Mouse (Mus musculus) forebrain, embryonic 11.5 days (tissue): ENCODE measurements around the gene Syngr1. TPM values are rescaled to one million over a fixed set of nuclear protein-coding genes. Genes with fewer than 3 reads are reported as not detected.

ENCODE experiments used
- ATAC-seq: fragments of 200-750 bp; cut with Nextera tagmentation; replicated peaks from 2 replicates; pipeline ENCODE4 v1.8.0; 2017; ENCODE audit warnings: moderate TSS enrichment; ENCODE audit not compliant: low FRiP score
- DNase-seq: peaks from one replicate; pipeline ENCODE4 v3.0.0-alpha.2; 2017; ENCODE audit warnings: low spot score
- H3K27ac ChIP-seq: fragments of 300-500 bp; sonication (generic); 2 replicates; pipeline ENCODE4 v1.5.1; 2014; ENCODE audit warnings: low read depth, low read length
- H3K27me3 ChIP-seq: fragments of 300-500 bp; sonication (generic); 2 replicates; pipeline ENCODE4 v1.6.1; 2014; ENCODE audit warnings: mild to moderate bottlenecking, low read length, mixed read lengths; ENCODE audit not compliant: control insufficient read depth, insufficient read depth
- H3K36me3 ChIP-seq: fragments of 300-500 bp; sonication (generic); 2 replicates; pipeline ENCODE4 v1.6.1; 2014; ENCODE audit warnings: mild to moderate bottlenecking, low read length, moderate library complexity, mixed read lengths; ENCODE audit not compliant: control insufficient read depth, insufficient read depth
- H3K4me1 ChIP-seq: fragments of 300-500 bp; sonication (generic); replicated peaks from 2 replicates; pipeline ENCODE4 v1.6.1; 2014; ENCODE audit warnings: low read length, mixed read lengths; ENCODE audit not compliant: control insufficient read depth, insufficient read depth
- H3K4me2 ChIP-seq: fragments of 300-500 bp; sonication (generic); 2 replicates; pipeline ENCODE4 v1.6.1; 2014; ENCODE audit warnings: low read depth, mild to moderate bottlenecking, low read length, moderate library complexity, mixed read lengths; ENCODE audit not compliant: severe bottlenecking
- H3K4me3 ChIP-seq: fragments of 300-500 bp; sonication (generic); 2 replicates; pipeline ENCODE4 v1.5.1; 2014; ENCODE audit warnings: low read depth, low read length
- H3K9ac ChIP-seq: fragments of 300-500 bp; sonication (generic); 2 replicates; pipeline ENCODE4 v1.6.1; 2014; ENCODE audit warnings: low read length
- H3K9me3 ChIP-seq: fragments of 300-500 bp; sonication (generic); 2 replicates; pipeline ENCODE4 v1.6.1; 2016; ENCODE audit warnings: low read length, mixed read lengths; ENCODE audit not compliant: control insufficient read depth
- WGBS: fragments of 180-500 bp; shearing (Covaris S2); extraction: QIAGEN DNeasy Blood & Tissue Kit; methylation state at CpG from one replicate; pipeline ENCODE4 v1.1.7; 2014; 5-methylcytosine and 5-hydroxymethylcytosine counted together
- polyA plus RNA-seq: library from polyadenylated mRNA; unstranded; fragments of >200 nt; fragmentation: Nextera tagmentation; extraction: Ambion mirVana; gene quantifications from 2 replicates; pipeline ENCODE4 v1.2.1, GENCODE M21; 2014

Syngr1 gene
- polyA plus RNA-seq, 1 experiment from 2014 or later, result 11.3 TPM

DNA sequence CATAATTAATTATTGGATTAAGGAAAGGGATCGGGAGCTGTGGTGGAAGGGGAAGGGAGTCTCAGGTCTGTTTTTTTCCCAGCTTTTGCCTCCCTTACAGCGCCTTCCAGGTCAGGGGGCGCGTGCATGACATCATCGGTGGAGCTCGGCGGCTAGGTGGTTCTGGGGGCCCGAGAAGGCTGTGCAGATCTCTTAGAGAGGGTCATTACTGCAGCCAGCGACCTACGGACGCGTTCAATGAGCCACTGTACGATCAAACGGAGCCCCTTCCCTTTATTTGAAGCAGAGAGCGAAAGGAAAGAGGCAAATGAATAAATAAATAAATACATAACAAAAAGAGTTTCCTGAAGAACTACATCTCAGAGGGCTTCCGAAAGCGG is 403 bp upstream of the Syngr1 start:
- Histone ChIP-seq H3K9me3 (no peaks in the 10 kb centered on the region), H3K36me3 (no peaks in the 10 kb centered on the region), H3K27me3 (peaks cover 12% of the 10 kb centered on the region), H3K27ac (no peak overlapping the region), H3K9ac (peak overlapping the region; percentile 74), H3K4me1 (peaks cover 4% of the 10 kb centered on the region; the same call in 1 of the 2 replicates), H3K4me3 (peak overlapping the region; percentile 69), H3K4me2 (peak overlapping the region; percentile 82)
- peak; percentile 75 for DNase-seq
- 1% methylated on average over 17 of the region's 17 CpGs for WGBS
- 0 out of 2 replicates have a peak, but pooled peaks have one; percentile 31 for ATAC-seq

DNA sequence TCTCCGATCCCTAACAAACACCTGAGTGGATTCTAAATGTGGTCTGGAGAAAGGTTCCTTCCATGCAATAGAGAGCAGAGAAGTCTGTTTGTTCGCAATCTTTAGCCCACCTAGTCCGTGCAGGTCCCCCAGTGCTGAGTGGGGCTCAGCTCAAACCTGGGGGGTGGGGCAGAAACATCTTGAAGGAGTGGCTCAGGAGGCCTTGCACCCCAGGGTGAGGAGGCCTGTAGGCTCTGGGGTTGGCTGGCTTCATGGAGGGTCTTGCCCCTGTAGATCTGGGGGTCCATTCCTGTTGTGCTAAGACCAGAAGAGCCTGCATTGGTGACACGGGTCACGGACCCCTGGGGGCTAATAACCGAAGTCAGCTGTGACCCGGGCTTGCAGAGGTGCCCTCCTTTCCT is 907 bp downstream of the Syngr1 start:
- H3K9me3 ChIP-seq, result no peaks in the 10 kb centered on the region
- no peaks in the 10 kb centered on the region for H3K36me3 ChIP-seq
- H3K27me3 ChIP-seq, result peaks cover 12% of the 10 kb centered on the region
- no peak for ATAC-seq
- no peak overlapping the region; the same call in 1 of the 2 replicates for H3K9ac ChIP-seq
- DNase-seq, result no peak
- 20% methylated on average over 7 of the region's 7 CpGs for WGBS
- no peak overlapping the region for H3K27ac ChIP-seq
- peak overlapping the region; percentile 82 for H3K4me2 ChIP-seq
- peaks cover 5% of the 10 kb centered on the region for H3K4me1 ChIP-seq
- H3K4me3 ChIP-seq, result peak overlapping the region; percentile 69

DNA sequence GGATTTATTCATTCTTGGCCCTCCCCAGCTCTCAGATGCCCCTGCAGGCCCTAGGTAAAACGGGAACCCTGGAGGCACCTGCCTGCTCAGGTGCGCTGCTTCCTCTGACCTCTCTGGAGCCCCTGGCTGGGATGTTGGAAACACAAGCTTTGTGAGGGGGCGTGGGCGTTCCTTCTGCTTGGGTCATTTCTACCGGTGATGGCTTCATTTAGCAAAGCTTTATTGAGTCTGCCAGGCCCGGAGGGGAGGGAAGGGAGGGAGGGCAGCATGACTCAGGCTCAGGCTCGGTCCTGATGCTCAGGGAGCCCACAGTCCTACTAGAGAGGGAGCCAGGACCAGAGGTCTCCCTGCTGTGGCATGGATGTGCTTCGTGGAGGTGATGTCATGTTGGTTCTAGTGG is 1.5 kb downstream of the Syngr1 start:
- ATAC-seq (no peak), DNase-seq (no peak)
- Histone ChIP-seq H3K9me3 (no peaks in the 10 kb centered on the region), H3K4me3 (no peak overlapping the region), H3K27ac (no peak overlapping the region), H3K4me2 (no peak overlapping the region), H3K4me1 (peaks cover 10% of the 10 kb centered on the region), H3K9ac (no peak overlapping the region), H3K27me3 (peaks cover 12% of the 10 kb centered on the region), H3K36me3 (no peaks in the 10 kb centered on the region)
- WGBS, result 11% methylated on average over 8 of the region's 8 CpGs

DNA sequence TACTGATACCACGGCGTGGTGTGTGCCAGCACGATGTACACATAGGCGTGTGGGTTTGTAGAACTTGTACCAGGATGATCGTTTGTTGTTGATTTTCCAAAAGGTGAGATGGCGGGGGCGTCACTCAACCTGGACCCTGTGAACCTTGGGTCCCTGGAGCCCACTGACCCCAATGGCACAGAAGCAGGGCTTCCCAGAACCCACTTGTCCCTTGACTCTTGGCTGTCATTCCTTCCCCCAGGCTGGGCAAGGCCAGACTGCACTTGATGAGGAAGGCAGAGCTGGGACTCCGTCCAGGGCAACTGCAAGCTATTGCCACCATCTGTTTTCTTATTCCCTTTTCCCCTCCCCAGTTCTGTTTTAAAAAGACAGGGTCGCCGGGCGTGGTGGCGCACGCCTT is 3.1 kb downstream of the Syngr1 start:
- H3K27me3 ChIP-seq, result peaks cover 12% of the 10 kb centered on the region
- ATAC-seq (no peak), DNase-seq (no peak)
- H3K9ac ChIP-seq, result no peak overlapping the region
- H3K9me3 ChIP-seq, result no peaks in the 10 kb centered on the region
- H3K4me2 ChIP-seq, result no peak overlapping the region
- H3K27ac ChIP-seq, result no peak overlapping the region
- H3K36me3 ChIP-seq, result no peaks in the 10 kb centered on the region
- H3K4me3 ChIP-seq, result no peak overlapping the region
- WGBS, result 93% methylated on average over 13 of the region's 13 CpGs
- H3K4me1 ChIP-seq, result peaks cover 14% of the 10 kb centered on the region

DNA sequence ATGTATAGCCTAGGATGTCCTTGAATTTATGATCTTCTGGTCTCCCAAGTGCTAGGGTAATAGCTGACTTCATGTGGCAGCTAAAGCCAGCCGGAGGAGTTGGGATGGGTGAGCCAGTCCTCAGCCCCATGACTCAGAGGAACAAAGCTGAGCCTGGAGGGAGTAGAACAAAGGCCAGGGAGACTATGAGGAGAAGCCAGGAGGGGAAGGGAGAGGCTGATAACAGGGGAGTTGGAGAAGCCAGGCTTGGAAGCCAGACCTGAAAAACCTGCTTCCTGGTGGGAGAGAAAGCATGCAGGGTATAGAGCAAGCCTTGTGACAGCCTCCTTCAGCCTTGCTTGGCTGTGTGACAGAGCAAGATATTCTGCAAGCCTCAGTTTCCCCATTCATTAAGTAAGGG is 4.5 kb downstream of the Syngr1 start:
- no peaks in the 10 kb centered on the region for H3K9me3 ChIP-seq
- WGBS, result 65% methylated on average over 1 of the region's 1 CpGs
- DNase-seq (no peak), ATAC-seq (no peak)
- no peak overlapping the region for H3K4me3 ChIP-seq
- peaks cover 14% of the 10 kb centered on the region for H3K4me1 ChIP-seq
- no peak overlapping the region for H3K27ac ChIP-seq
- H3K9ac ChIP-seq, result no peak overlapping the region
- H3K36me3 ChIP-seq, result no peaks in the 10 kb centered on the region
- H3K4me2 ChIP-seq, result no peak overlapping the region
- H3K27me3 ChIP-seq, result peaks cover 12% of the 10 kb centered on the region

DNA sequence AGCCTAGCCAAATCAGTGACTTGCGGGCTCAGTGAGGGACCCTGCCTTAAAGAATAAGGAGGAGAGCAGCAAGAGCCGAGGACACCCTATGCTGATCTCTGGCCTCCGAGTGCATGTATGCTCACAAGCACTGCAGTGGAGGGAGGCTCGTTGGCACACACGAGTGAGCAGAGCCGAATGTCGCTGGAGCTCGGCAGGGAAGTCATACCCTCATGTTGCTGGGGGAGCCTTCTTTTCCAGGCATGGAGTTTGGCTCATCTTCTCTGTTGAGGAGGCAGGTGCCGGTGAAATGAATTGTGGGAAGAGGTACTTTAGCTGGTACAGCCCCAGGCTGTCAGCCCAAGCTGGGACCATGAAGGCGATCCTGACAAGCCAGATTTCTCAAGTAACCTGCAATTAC is 5.3 kb downstream of the Syngr1 start:
- Histone ChIP-seq H3K36me3 (no peaks in the 10 kb centered on the region), H3K27me3 (peaks cover 12% of the 10 kb centered on the region), H3K4me3 (no peak overlapping the region), H3K9me3 (no peaks in the 10 kb centered on the region), H3K27ac (no peak overlapping the region), H3K9ac (no peak overlapping the region), H3K4me2 (no peak overlapping the region), H3K4me1 (peaks cover 12% of the 10 kb centered on the region)
- DNase-seq, result no peak
- no peak for ATAC-seq
- 69% methylated on average over 10 of the region's 10 CpGs for WGBS

DNA sequence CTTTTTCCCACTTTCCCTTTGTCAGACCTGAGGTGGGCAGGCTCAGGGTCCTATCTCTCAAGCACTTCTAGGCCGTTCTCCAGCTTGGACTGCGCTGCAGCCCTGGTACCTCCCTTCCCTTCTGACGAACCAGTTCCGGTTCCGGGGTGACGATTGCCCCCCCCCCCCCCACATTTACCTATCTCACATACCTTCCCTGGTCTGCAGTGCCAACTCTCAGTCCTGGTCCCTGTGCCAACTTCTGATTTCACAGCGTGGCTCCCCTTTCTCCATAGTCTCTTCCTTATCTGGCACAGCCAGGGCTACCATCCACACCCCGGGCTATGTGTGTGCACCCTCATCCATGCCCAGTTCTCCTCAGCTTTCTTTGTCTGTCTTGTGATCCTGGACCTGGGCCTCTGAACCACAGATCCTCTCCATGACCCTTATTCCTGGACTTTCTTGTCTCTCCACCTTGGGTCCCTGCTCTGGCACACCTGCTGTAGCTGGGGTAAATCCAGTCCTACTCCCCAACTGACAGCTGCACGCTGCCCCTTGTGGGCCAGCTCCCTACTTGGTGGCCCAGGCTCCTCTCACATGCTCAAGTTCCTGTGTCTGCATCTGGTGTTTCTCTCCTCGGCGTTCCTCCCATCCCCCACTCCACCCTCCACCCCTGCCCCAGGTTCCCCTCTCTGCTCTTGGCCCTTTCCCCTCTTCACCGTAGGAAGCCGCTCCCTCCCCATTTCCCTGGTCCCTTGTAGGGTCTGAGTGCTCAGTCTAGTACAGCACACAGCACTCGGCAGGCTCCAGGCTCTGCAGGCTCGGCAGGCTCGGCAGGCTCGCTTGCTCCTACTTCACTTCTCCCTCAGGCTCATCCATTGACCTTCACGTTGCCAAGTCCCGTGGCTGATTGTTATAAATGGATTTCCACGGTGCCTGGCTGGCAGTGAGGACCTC is 6.1 kb downstream of the Syngr1 start:
- peak overlapping the region; percentile 29; the same call in 1 of the 2 replicates for H3K9ac ChIP-seq

DNA sequence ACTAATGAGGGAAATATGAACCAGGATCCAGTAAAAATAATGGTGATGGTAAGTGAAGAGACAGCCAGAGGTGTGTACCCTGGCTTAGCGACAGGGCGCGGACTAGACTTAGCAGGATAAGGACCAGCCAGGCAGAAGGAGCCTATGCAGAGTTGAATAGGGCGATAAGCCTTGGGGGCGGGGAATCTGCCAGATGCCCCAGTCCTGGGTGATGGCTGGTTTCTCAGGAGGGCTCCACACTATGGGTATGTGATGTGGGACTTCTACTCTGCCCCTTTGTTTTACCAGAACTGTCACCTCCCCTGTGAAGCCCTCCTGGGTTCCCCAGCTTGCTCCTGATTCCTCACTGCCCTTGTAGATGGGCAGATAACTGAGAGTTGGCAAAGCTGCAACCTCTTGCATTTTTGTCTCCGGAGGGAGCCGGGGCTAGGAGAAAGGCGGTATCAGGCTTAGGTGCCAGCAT is 6.9 kb downstream of the Syngr1 start:
- Histone ChIP-seq H3K9me3 (no peaks in the 10 kb centered on the region), H3K4me1 (peaks cover 10% of the 10 kb centered on the region), H3K9ac (no peak overlapping the region; the same call in 1 of the 2 replicates), H3K27me3 (no peaks in the 10 kb centered on the region; the same call in 1 of the 2 replicates), H3K4me3 (no peak overlapping the region), H3K27ac (no peak overlapping the region), H3K36me3 (no peaks in the 10 kb centered on the region), H3K4me2 (no peak overlapping the region)
- WGBS, result 30% methylated on average over 8 of the region's 8 CpGs
- DNase-seq, result no peak
- no peak for ATAC-seq

More for the DNA sequence above, 6.1 kb downstream of the Syngr1 start:
- Histone ChIP-seq H3K27ac (no peak overlapping the region), H3K4me1 (peaks cover 10% of the 10 kb centered on the region), H3K4me3 (no peak overlapping the region), H3K4me2 (no peak overlapping the region), H3K9me3 (no peaks in the 10 kb centered on the region), H3K36me3 (no peaks in the 10 kb centered on the region), H3K27me3 (peaks cover 4% of the 10 kb centered on the region)
- no peak for ATAC-seq
- peak; percentile 66 for DNase-seq
- 26% methylated on average over 20 of the region's 20 CpGs for WGBS
